Mouse (Mus musculus) forebrain, embryonic 16.5 days (tissue): ENCODE measurements around the gene Pof1b. TPM values are rescaled to one million over a fixed set of nuclear protein-coding genes. Genes with fewer than 3 reads are reported as not detected.

Experiments used
- ATAC-seq: fragments of 200-750 bp; cut with Nextera tagmentation; 2 replicates; pipeline ENCODE4 v1.8.0; 2017; ENCODE audit warnings: mild to moderate bottlenecking, moderate library complexity
- H3K27ac ChIP-seq: fragments of 300-500 bp; sonication (generic); 2 replicates; pipeline ENCODE4 v1.5.1; 2014; ENCODE audit warnings: low read length, control low read depth
- H3K27me3 ChIP-seq: fragments of 300-500 bp; sonication (generic); replicated peaks from 2 replicates; pipeline ENCODE4 v1.6.1; 2014; ENCODE audit warnings: low read length; ENCODE audit not compliant: control insufficient read depth, insufficient read depth
- H3K36me3 ChIP-seq: fragments of 300-500 bp; sonication (generic); 2 replicates; pipeline ENCODE4 v1.6.1; 2014; ENCODE audit not compliant: control insufficient read depth, insufficient read depth
- H3K4me1 ChIP-seq: fragments of 300-500 bp; sonication (generic); replicated peaks from 2 replicates; pipeline ENCODE4 v1.6.1; 2014; ENCODE audit warnings: low read length; ENCODE audit not compliant: control insufficient read depth, insufficient read depth
- H3K4me2 ChIP-seq: fragments of 300-500 bp; sonication (generic); 2 replicates; pipeline ENCODE4 v1.6.1; 2014; ENCODE audit warnings: mild to moderate bottlenecking, low read length, control low read depth
- H3K4me3 ChIP-seq: fragments of 300-500 bp; sonication (generic); replicated peaks from 2 replicates; pipeline ENCODE4 v1.5.1; 2014; ENCODE audit warnings: mild to moderate bottlenecking, low read length, control low read depth
- H3K9ac ChIP-seq: fragments of 300-500 bp; sonication (generic); replicated peaks from 2 replicates; pipeline ENCODE4 v1.6.1; 2014; ENCODE audit warnings: low read depth, low read length, control low read depth
- H3K9me3 ChIP-seq: fragments of 300-500 bp; sonication (generic); 2 replicates; pipeline ENCODE4 v1.6.1; 2016; ENCODE audit warnings: low read length; ENCODE audit not compliant: control insufficient read depth
- WGBS: fragments of 180-500 bp; shearing (Covaris S2); extraction: QIAGEN DNeasy Blood & Tissue Kit; methylation state at CpG from one replicate; pipeline ENCODE4 v1.1.7; 2014; 5-methylcytosine and 5-hydroxymethylcytosine counted together
- polyA plus RNA-seq: library from polyadenylated mRNA; unstranded; fragments of >200 nt; fragmentation: Nextera tagmentation; extraction: Ambion mirVana; gene quantifications from 2 replicates; pipeline ENCODE4 v1.2.1, GENCODE M21; 2015

Gene Pof1b
- polyA plus RNA-seq = 0.15 and 0.31 TPM in 2 replicates

DNA sequence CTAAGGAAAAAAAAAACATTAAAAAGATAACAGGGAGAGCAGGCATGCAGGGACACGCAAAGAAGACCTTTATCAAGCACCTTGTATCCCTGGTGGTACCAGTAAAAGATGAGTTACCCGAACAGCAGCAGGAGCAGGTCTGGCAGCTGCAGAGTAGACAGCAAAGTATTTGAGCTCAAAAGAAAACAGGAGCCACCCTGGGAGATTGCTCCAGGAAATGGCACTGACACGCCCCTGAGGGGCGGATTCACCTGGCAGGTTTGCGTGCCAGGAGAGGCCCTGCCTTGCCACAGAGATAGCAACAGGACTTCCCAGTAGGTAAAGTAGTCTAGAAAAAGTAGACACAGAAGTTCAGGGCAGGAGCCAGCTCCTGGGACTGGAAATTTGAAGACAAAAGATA lies at the start of gene Pof1b:
Pof1b (minus strand) TSS at position 144 of the 400 bp plus-strand sequence.
- H3K27me3 ChIP-seq = no peaks in the 10 kb centered on the region
- H3K27ac ChIP-seq = no peak within 1 kb of the TSS
- no peaks in the 10 kb centered on the region for H3K9me3 ChIP-seq
- H3K4me1 ChIP-seq = no peaks in the 10 kb centered on the region
- H3K36me3 ChIP-seq = no peaks in the 10 kb centered on the region
- no peak within 1 kb of the TSS for H3K9ac ChIP-seq
- H3K4me2 ChIP-seq = no peak within 1 kb of the TSS
- 73% methylated on average over 5 of the region's 5 CpGs for WGBS
- no peak within 1 kb of the TSS for H3K4me3 ChIP-seq
- no peak for ATAC-seq

DNA sequence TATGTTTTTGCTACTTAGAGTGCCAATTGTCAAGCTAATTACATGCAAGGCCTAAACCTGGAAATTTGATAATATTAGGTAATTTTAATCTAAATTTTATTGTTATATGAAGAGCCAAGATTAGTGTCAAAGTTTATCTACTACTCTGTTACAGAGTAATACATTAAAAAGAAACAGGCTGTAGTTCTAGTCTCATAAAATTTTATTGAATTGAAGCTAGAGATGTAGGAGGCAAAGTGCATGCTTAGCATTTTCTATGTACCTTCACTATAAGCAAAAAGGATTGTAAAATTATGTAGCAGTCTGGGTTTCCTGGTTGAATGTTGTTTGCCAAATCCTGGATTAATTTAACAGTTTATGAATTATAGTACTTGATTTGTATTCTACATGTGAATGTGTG lies 18.1 kb upstream of the Pof1b start:
- ATAC-seq = no peak
- Histone ChIP-seq H3K4me3 (no peak overlapping the region), H3K4me2 (no peak overlapping the region), H3K27me3 (no peaks in the 10 kb centered on the region), H3K9me3 (no peaks in the 10 kb centered on the region), H3K9ac (no peak overlapping the region), H3K36me3 (no peaks in the 10 kb centered on the region), H3K27ac (no peak overlapping the region), H3K4me1 (no peaks in the 10 kb centered on the region)

DNA sequence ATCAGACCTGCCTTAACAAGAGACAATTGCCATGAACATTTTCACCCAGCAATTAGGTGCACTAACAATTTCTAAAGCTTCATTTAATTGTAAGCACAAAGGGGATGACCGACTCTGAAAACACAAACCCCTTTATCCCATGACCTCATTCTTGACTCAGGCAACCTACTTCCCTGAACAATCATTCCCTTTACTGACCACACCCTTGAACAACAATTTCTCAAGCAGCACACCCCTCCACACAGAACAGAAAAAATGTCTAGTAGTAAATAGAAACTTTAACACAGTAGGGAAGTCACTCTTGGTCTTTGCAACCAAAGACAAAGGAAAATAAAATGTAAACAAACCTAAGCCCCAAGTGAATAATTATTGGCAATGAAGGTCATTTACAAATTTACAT lies 4.1 kb downstream of the Pof1b start:
- no peak overlapping the region for H3K4me2 ChIP-seq
- ATAC-seq = no peak

DNA sequence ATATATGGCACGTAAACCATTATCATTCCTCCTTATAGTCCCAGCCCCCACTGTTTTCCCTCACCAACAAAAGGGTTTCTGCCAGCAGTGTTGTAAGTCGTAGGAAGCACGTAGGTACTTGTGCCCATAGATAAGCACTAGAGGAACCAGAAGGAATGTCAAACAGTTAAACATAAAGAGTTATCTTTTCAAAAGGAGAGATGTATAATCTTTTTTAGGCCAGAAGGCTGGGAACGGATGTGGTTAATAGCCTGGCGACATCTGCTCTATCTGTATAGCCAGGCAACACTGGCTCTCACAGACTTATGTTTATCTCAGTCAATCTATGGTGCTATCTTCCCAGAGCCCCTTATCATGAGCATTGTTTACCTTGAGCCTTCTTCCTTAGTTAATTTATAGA lies 17.8 kb downstream of the Pof1b start:
- ATAC-seq = no peak
- Histone ChIP-seq H3K36me3 (no peaks in the 10 kb centered on the region), H3K4me2 (no peak overlapping the region), H3K27me3 (no peaks in the 10 kb centered on the region), H3K9me3 (no peaks in the 10 kb centered on the region), H3K27ac (no peak overlapping the region), H3K9ac (no peak overlapping the region), H3K4me3 (no peak overlapping the region), H3K4me1 (no peaks in the 10 kb centered on the region)
- WGBS = 83% methylated on average over 5 of the region's 5 CpGs

More for the DNA sequence above, 4.1 kb downstream of the Pof1b start:
- Histone ChIP-seq H3K27ac (no peak overlapping the region), H3K9me3 (no peaks in the 10 kb centered on the region), H3K4me3 (no peak overlapping the region), H3K36me3 (no peaks in the 10 kb centered on the region), H3K4me1 (no peaks in the 10 kb centered on the region), H3K9ac (no peak overlapping the region), H3K27me3 (no peaks in the 10 kb centered on the region)
- 39% methylated on average over 1 of the region's 1 CpGs for WGBS

DNA sequence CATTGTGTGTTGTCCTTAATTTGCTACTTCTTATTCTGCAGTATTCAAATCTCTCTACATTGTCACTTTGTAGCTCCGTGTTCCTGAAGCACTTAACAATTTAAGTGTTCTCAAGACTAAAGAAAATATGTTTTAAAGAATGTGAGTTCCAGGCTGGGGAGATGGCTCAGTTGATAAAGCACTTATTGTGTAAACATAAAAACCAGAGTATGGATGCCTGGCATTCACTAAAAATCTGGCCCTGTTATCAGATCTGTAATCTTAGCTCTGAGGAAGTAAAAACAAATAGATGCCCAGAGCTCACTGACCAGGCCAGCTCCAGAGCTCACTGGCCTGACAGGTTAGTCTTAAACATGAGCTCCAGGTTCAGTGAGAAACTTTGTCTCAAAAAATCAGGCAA lies 22.9 kb downstream of the Pof1b start:
- no peaks in the 10 kb centered on the region for H3K9me3 ChIP-seq
- H3K4me3 ChIP-seq = no peak overlapping the region
- H3K27me3 ChIP-seq = no peaks in the 10 kb centered on the region
- no peak overlapping the region for H3K9ac ChIP-seq
- H3K4me1 ChIP-seq = no peaks in the 10 kb centered on the region
- WGBS = 42% methylated on average over 1 of the region's 1 CpGs
- no peak overlapping the region for H3K27ac ChIP-seq
- H3K4me2 ChIP-seq = no peak overlapping the region
- H3K36me3 ChIP-seq = no peaks in the 10 kb centered on the region
- no peak for ATAC-seq

DNA sequence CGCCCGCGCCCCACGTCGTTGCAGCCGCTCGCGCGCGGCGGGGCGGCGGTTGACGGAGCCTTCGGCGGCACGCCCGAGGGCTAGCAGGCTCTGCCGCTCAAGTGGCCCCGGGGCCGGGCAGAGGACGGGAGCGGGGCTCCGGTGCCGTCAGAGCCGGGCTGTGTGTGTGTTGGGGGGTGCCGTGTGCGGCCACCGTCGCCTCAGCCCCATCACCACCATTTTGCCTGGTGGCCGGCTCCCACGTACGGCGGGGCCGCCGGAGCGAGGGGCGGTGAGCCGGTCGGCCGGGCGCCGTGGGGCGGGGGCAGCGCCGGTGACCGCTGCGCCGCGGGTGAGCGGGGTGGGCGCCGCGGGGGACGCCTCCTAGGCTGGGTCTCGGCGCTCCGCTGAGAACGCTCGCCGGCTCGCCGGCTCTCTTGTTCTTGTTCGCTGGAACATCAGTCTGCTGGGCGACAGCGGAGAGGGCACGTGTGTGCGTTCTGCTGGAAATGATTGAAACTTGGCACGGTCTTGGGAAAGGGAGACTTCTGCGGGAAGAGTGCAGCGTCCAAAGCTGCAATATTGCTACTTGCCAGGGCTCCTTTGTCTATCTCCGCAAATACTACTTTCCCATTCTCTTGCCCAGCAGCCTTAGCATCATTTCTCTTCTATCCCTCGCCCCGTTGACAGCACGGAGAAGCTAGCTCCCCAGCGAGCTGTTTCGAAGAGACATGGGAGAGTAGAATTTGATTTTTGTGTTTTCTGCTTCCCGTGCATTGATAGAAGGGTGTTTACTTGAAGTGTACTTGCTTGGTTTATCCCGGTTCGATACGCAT lies 96.9 kb downstream of the Pof1b start:
- peak; percentile 59 for ATAC-seq
- Histone ChIP-seq H3K9me3 (no peaks in the 10 kb centered on the region), H3K4me3 (peak overlapping the region; percentile 68), H3K36me3 (no peaks in the 10 kb centered on the region), H3K27ac (peak overlapping the region; percentile 83), H3K4me2 (peak overlapping the region; percentile 49), H3K27me3 (no peaks in the 10 kb centered on the region), H3K4me1 (no peaks in the 10 kb centered on the region), H3K9ac (peak overlapping the region; percentile 80)
- WGBS = 24% methylated on average over 60 of the region's 81 CpGs

DNA sequence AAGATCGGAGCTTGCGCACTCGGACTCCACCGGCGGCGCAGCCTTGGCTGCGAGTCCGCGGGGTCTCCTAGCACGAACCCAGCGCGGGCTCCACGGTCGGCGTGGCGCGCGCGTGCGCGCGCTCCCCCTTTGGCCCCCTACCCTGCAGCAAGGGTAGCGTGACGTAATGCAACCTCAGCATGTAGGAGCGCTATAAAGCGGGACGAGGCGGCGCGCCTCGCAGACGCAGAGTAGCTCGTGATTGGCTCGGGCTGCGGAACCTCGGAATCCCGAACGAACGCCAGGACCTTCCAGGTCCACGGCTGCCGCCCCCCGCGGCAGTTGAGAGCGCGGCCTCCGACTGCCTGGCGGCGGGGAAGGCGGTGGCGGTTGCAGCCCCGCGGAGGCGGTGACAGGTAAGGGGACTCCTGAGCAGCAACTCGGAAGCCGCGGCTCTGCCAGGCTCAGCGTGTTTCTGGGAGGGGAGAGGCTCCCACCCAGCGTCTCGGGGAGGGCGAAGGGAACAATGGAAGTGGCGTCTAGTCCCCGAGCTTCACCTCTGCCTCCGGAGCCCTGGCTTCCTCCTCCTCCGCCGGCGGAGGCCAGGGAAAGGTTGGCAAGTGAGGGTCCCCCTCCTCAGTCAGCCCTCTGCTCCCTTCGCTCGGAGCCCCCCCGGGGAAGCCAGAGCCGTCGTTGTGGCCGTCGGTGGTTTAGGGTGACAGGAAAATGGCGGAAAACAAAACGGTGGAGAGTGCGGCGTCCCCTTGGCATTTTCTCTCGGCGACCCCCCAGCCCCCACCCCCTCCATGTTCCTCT lies 97.7 kb downstream of the Pof1b start, which contains the start of gene Zfp711:
Zfp711 (plus strand) TSS at position 16 of the 795 bp plus-strand sequence.
- Histone ChIP-seq H3K4me1 (no peaks in the 10 kb centered on the region), H3K27ac (peak within 1 kb of the TSS; percentile 83), H3K9me3 (no peaks in the 10 kb centered on the region), H3K9ac (peak within 1 kb of the TSS; percentile 80), H3K27me3 (no peaks in the 10 kb centered on the region), H3K4me3 (peak within 1 kb of the TSS; percentile 68), H3K36me3 (no peaks in the 10 kb centered on the region), H3K4me2 (peak within 1 kb of the TSS; percentile 49)
- WGBS = 21% methylated on average over 66 of the region's 79 CpGs
- ATAC-seq = peak; percentile 98

Other genes with a start within 250 kb of the Pof1b start
- gene 2010106E10Rik, start 203.4 kb downstream of the Pof1b start, polyA plus RNA-seq = not detected in 2 replicates
- 37.1 and 42.6 TPM in 2 replicates for gene Zfp711, start 98.1 kb downstream of the Pof1b start, polyA plus RNA-seq